Comparison of ENCODE assay signal across 9 mouse cellular contexts in the genomic region with DNA sequence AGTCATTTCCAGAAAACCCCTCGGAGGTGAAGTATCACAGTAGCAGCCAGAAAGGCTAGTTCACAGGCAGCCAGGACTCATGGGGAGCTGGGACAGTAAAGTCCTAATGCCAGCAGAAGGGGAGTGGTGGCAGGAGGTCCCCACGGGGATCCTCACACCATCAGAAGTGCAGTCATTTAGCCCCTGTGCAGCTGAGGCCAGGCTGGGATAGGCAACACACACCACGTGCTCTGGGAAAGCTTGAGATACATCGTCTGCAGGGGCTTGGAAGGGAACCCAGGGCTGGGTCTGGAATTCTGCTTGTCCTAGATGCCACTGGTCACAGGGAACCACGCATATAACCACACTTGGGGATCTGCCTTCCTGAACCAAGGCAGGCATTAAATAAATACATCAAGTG. TPM values are rescaled to one million over a fixed set of nuclear protein-coding genes. Genes with fewer than 3 reads are reported as not detected.
DNase-seq lines count a peak whose midpoint lies in the region; ATAC-seq and TF ChIP-seq lines count a peak whose summit lies in the region.
"Had no signal": no experiment of that assay in that cellular context is flagged by ENCODE, and none has a peak within 500 bp of the region (broad histone marks: within the 10 kb centered on the region; RNA-seq: fewer than 3 reads in every experiment).

No protein-coding gene starts in this region.

- no peaks in the 10 kb centered on the region for H3K27me3 ChIP-seq in kidney, embryonic 16.5 days (ENCODE audit: insufficient read depth, low read length)
- H3K27me3 ChIP-seq in embryonic facial prominence, embryonic 14.5 days (replicated peaks; ENCODE audit: control insufficient read depth, insufficient read depth, low read length) = no peaks in the 10 kb centered on the region
- no peaks in the 10 kb centered on the region for H3K27me3 ChIP-seq in intestine, embryonic 16.5 days (replicated peaks; ENCODE audit: control insufficient read depth, insufficient read depth, low read length)
- H3K27me3 ChIP-seq in neural tube, embryonic 13.5 days = peaks cover 4% of the 10 kb centered on the region

- no peak for ATAC-seq in kidney, embryonic 16.5 days (ENCODE audit: low FRiP score, low TSS enrichment)
- no peak for ATAC-seq in embryonic facial prominence, embryonic 14.5 days (ENCODE audit: low read depth)
- ATAC-seq in intestine, embryonic 16.5 days = no peak
- no peak for ATAC-seq in neural tube, embryonic 13.5 days (ENCODE audit: low read depth)

- no peaks in the 10 kb centered on the region for H3K36me3 ChIP-seq in kidney, embryonic 16.5 days (ENCODE audit: insufficient read depth, low read length)
- H3K36me3 ChIP-seq in embryonic facial prominence, embryonic 14.5 days (ENCODE audit: control insufficient read depth, insufficient read depth, low read length) = no peaks in the 10 kb centered on the region
- no peaks in the 10 kb centered on the region for H3K36me3 ChIP-seq in intestine, embryonic 16.5 days (ENCODE audit: control insufficient read depth, insufficient read depth, low read length)
- H3K36me3 ChIP-seq in neural tube, embryonic 13.5 days = no peaks in the 10 kb centered on the region

- H3K4me1 ChIP-seq in kidney, embryonic 16.5 days (ENCODE audit: insufficient read depth, low read length) = peaks cover 31% of the 10 kb centered on the region
- H3K4me1 ChIP-seq in embryonic facial prominence, embryonic 14.5 days (ENCODE audit: control insufficient read depth, insufficient read depth, low read length) = peaks cover 39% of the 10 kb centered on the region
- peaks cover 34% of the 10 kb centered on the region for H3K4me1 ChIP-seq in intestine, embryonic 16.5 days (ENCODE audit: control insufficient read depth, insufficient read depth, low read length)
- H3K4me1 ChIP-seq in neural tube, embryonic 13.5 days (replicated peaks) = peaks cover 70% of the 10 kb centered on the region

- 33% methylated on average over 5 of the region's 5 CpGs for WGBS in kidney, embryonic 16.5 days
- 17% methylated on average over 5 of the region's 5 CpGs for WGBS in embryonic facial prominence, embryonic 14.5 days
- 25% methylated on average over 5 of the region's 5 CpGs for WGBS in intestine, embryonic 16.5 days
- 12% methylated on average over 5 of the region's 5 CpGs for WGBS in neural tube, embryonic 13.5 days

- no peak overlapping the region; the same call in 1 of the 2 replicates for H3K9ac ChIP-seq in kidney, embryonic 16.5 days (replicated peaks; ENCODE audit: low read length)
- H3K9ac ChIP-seq in embryonic facial prominence, embryonic 14.5 days (ENCODE audit: low read depth, low read length) = peak overlapping the region; percentile 93
- peak overlapping the region; percentile 89 for H3K9ac ChIP-seq in intestine, embryonic 16.5 days (ENCODE audit: low read depth, low read length)
- peak overlapping the region; percentile 91 for H3K9ac ChIP-seq in neural tube, embryonic 13.5 days

- H3K9me3 ChIP-seq in kidney, embryonic 16.5 days (ENCODE audit: low read length) = no peaks in the 10 kb centered on the region
- H3K9me3 ChIP-seq in embryonic facial prominence, embryonic 14.5 days (ENCODE audit: control insufficient read depth, low read length) = no peaks in the 10 kb centered on the region
- no peaks in the 10 kb centered on the region for H3K9me3 ChIP-seq in intestine, embryonic 16.5 days (ENCODE audit: control insufficient read depth, low read length)
- H3K9me3 ChIP-seq in neural tube, embryonic 13.5 days = no peaks in the 10 kb centered on the region

- peak overlapping the region; percentile 71 for H3K4me3 ChIP-seq in kidney, embryonic 16.5 days (ENCODE audit: low read length)
- H3K4me3 ChIP-seq in embryonic facial prominence, embryonic 14.5 days (ENCODE audit: low read depth, low read length) = peak overlapping the region; percentile 80
- H3K4me3 ChIP-seq in intestine, embryonic 16.5 days (ENCODE audit: low read length) = peak overlapping the region; percentile 81
- H3K4me3 ChIP-seq in neural tube, embryonic 13.5 days = peak overlapping the region; percentile 76
- H3K4me3 ChIP-seq in layer of hippocampus, adult 2 months = no peak overlapping the region

- no peak overlapping the region for H3K27ac ChIP-seq in kidney, embryonic 16.5 days (ENCODE audit: low read length)
- H3K27ac ChIP-seq in embryonic facial prominence, embryonic 14.5 days (replicated peaks; ENCODE audit: low read depth, low read length) = no peak overlapping the region
- no peak overlapping the region for H3K27ac ChIP-seq in intestine, embryonic 16.5 days (ENCODE audit: low read length)
- H3K27ac ChIP-seq in neural tube, embryonic 13.5 days (replicated peaks) = peak overlapping the region; percentile 62
- no peak overlapping the region for H3K27ac ChIP-seq in layer of hippocampus, adult 2 months

- peak overlapping the region; percentile 91 for H3K4me2 ChIP-seq in kidney, embryonic 16.5 days (replicated peaks; ENCODE audit: low read depth, low read length)
- peak overlapping the region; percentile 92 for H3K4me2 ChIP-seq in embryonic facial prominence, embryonic 14.5 days (ENCODE audit: low read depth, low read length)
- H3K4me2 ChIP-seq in intestine, embryonic 16.5 days (ENCODE audit: low read depth, low read length) = peak overlapping the region; percentile 83
- peak overlapping the region; percentile 97 for H3K4me2 ChIP-seq in neural tube, embryonic 13.5 days

- no peak for TF ChIP-seq CTCF in layer of hippocampus, adult 2 months (conservative IDR thresholded peaks at IDR 0.05)

- DNase-seq in kidney, adult 8-10 months = no peak
- DNase-seq in embryonic facial prominence, embryonic 14.5 days (ENCODE audit: low spot score) = no peak
- DNase-seq in gastrocnemius, postnatal 25 days = no peak
- no peak for DNase-seq in adipocyte (ENCODE audit: low spot score)
- no peak for DNase-seq in layer of hippocampus, adult 2 months (ENCODE audit: low spot score in 2 of 2)

RNA-seq across cellular contexts. Expression of a gene that starts 1.2 kb away (rescaled TPM):
- polyA plus RNA-seq in kidney, embryonic 16.5 days (2015; fragmentation: Nextera tagmentation; extraction: Ambion mirVana) = 2.1 and 2.4 TPM in 2 replicates
- 9.7 and 10.2 TPM in 2 replicates for polyA plus RNA-seq in embryonic facial prominence, embryonic 14.5 days (2014; fragmentation: Nextera tagmentation; extraction: Ambion mirVana)
- polyA plus RNA-seq in intestine, embryonic 16.5 days (2015; fragmentation: Nextera tagmentation; extraction: Ambion mirVana) = 3.0 and 3.2 TPM in 2 replicates
- polyA plus RNA-seq in neural tube, embryonic 13.5 days (2015; fragmentation: Nextera tagmentation; extraction: Ambion mirVana) = 3.2 and 3.5 TPM in 2 replicates
- total RNA-seq in gastrocnemius, postnatal 25 days (2021) = 10 to 100 TPM; 14.9 to 17.0 TPM
- total RNA-seq in layer of hippocampus, adult 2 months (2021) = 10 to 100 TPM; 10.4 to 11.0 TPM
- total RNA-seq: common myeloid progenitor, adult 5-6 weeks had no signal
